Mouse (Mus musculus): ENCODE measurements around the gene Fcgr3. TPM values are rescaled to one million over a fixed set of nuclear protein-coding genes. Genes with fewer than 3 reads are reported as not detected.
A peak's percentile ranks its signal among the peaks of the same experiment; 100 is the strongest.

Fcgr3 gene
- total RNA-seq, 2 experiments from 2014 or later = 310 to 520 TPM

- peak; percentile 51 for ATAC-seq (replicated peaks; ENCODE audit: poor library complexity, severe bottlenecking)
Measured at GRCm38 (mm10) chr1:171059203-171059602, 5.5 kb downstream of the Fcgr3 start.

- peak; percentile 58 for ATAC-seq (replicated peaks; ENCODE audit: poor library complexity, severe bottlenecking)
Measured at GRCm38 (mm10) chr1:171057253-171057652, 7.5 kb downstream of the Fcgr3 start.

GRCm38 (mm10) chr1:171053305-171053704, 11.4 kb downstream of the Fcgr3 start:
- peak; percentile 64 for ATAC-seq (replicated peaks; ENCODE audit: poor library complexity, severe bottlenecking)

GRCm38 (mm10) chr1:171050774-171051173, 14.0 kb downstream of the Fcgr3 start:
- peak; percentile 61 for ATAC-seq (replicated peaks; ENCODE audit: poor library complexity, severe bottlenecking)

GRCm38 (mm10) chr1:171049263-171049662, 15.5 kb downstream of the Fcgr3 start:
- ATAC-seq (replicated peaks; ENCODE audit: poor library complexity, severe bottlenecking) = no peak

GRCm38 (mm10) chr1:171046501-171046900, 18.2 kb downstream of the Fcgr3 start:
- no peak for ATAC-seq (replicated peaks; ENCODE audit: poor library complexity, severe bottlenecking)

- ATAC-seq (replicated peaks; ENCODE audit: poor library complexity, severe bottlenecking) = no peak
Measured at GRCm38 (mm10) chr1:171045079-171045465, 19.7 kb downstream of the Fcgr3 start.

- ATAC-seq (replicated peaks; ENCODE audit: poor library complexity, severe bottlenecking) = peak; percentile 92
Measured at GRCm38 (mm10) chr1:171044365-171045078, 20.2 kb downstream of the Fcgr3 start.

GRCm38 (mm10) chr1:171043594-171044153, 21.1 kb downstream of the Fcgr3 start:
- no peak for ATAC-seq (replicated peaks; ENCODE audit: poor library complexity, severe bottlenecking)

GRCm38 (mm10) chr1:171039880-171040279, 24.9 kb downstream of the Fcgr3 start:
- no peak for ATAC-seq (replicated peaks; ENCODE audit: poor library complexity, severe bottlenecking)

- ATAC-seq (replicated peaks; ENCODE audit: poor library complexity, severe bottlenecking) = no peak
Measured at GRCm38 (mm10) chr1:171039135-171039534, 25.6 kb downstream of the Fcgr3 start.

- peak; percentile 47 for ATAC-seq (replicated peaks; ENCODE audit: poor library complexity, severe bottlenecking)
Measured at GRCm38 (mm10) chr1:171037861-171038721, 26.6 kb downstream of the Fcgr3 start.

GRCm38 (mm10) chr1:171036550-171037324, 28.0 kb downstream of the Fcgr3 start:
- ATAC-seq (replicated peaks; ENCODE audit: poor library complexity, severe bottlenecking) = 0 out of 2 replicates have a peak, but pooled peaks have one; percentile 28

GRCm38 (mm10) chr1:171035611-171036010, 29.1 kb downstream of the Fcgr3 start:
- no peak for ATAC-seq (replicated peaks; ENCODE audit: poor library complexity, severe bottlenecking)

GRCm38 (mm10) chr1:171034201-171034600, 30.5 kb downstream of the Fcgr3 start:
- no peak for ATAC-seq (replicated peaks; ENCODE audit: poor library complexity, severe bottlenecking)

GRCm38 (mm10) chr1:171033756-171034155, 31.0 kb downstream of the Fcgr3 start:
- peak; percentile 55 for ATAC-seq (replicated peaks; ENCODE audit: poor library complexity, severe bottlenecking)

GRCm38 (mm10) chr1:171033196-171033595, 31.5 kb downstream of the Fcgr3 start:
- no peak for ATAC-seq (replicated peaks; ENCODE audit: poor library complexity, severe bottlenecking)

- ATAC-seq (replicated peaks; ENCODE audit: poor library complexity, severe bottlenecking) = no peak
Measured at GRCm38 (mm10) chr1:171032691-171033090, 32.0 kb downstream of the Fcgr3 start.

- ATAC-seq (replicated peaks; ENCODE audit: poor library complexity, severe bottlenecking) = no peak
Measured at GRCm38 (mm10) chr1:171031752-171032151, 33.0 kb downstream of the Fcgr3 start.

- no peak for ATAC-seq (replicated peaks; ENCODE audit: poor library complexity, severe bottlenecking)
Measured at GRCm38 (mm10) chr1:171019311-171019950, 45.3 kb downstream of the Fcgr3 start.

All from granulocyte monocyte progenitor cell, adult 5-6 weeks (primary cell).